ENCODE assay signal across 8 mouse cellular contexts in the genomic region with DNA sequence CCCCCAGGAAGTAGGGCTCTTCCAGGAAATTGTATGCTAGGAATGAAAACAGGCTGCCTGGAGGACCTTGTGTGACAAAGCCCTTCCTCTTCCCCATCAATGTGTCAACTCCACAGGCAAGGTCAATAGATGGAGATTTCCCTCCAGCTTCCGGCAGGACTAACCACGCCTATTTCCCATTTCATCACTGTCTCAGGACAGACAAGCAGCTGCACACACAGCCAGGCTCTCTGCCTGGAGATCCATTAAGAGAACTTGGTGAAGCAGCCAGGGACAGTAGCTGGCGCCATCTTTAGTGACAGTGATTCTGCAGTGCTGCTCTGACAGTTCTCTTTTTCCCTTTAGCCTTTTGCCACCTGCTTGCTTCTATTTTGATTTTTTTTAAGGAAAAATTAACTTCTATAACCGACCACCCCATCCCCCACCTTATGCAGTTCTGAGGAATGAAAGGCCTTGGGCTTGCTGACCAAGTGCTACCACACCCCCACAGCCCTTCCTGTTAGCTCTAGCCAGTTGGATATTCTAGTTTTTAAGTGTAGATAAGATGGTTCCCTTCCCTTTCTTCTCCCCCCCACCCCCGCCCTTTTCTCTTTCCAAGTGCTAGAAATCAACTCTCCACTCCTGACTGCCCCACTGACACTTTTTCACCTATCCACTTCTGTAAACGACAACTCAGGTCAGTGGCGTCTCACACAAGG. TPM values are rescaled to one million over a fixed set of nuclear protein-coding genes. Genes with fewer than 3 reads are reported as not detected.
DNase-seq lines count a peak whose midpoint lies in the region; ATAC-seq and TF ChIP-seq lines count a peak whose summit lies in the region.

No protein-coding gene starts in this region.

- H3K9ac ChIP-seq in hindbrain, embryonic 11.5 days (ENCODE audit: low read depth, low read length): no peak overlapping the region
- no peak overlapping the region for H3K9ac ChIP-seq in midbrain, embryonic 13.5 days (replicated peaks)

- no peak for ATAC-seq in hindbrain, embryonic 11.5 days (ENCODE audit: low FRiP score)
- no peak for ATAC-seq in midbrain, embryonic 13.5 days

- H3K27me3 ChIP-seq in myocyte (ENCODE audit: control insufficient read depth, insufficient read depth, insufficient read length): no peaks in the 10 kb centered on the region
- no peaks in the 10 kb centered on the region for H3K27me3 ChIP-seq in hindbrain, embryonic 11.5 days (ENCODE audit: control insufficient read depth, insufficient read depth, low read length)
- no peaks in the 10 kb centered on the region for H3K27me3 ChIP-seq in midbrain, embryonic 13.5 days

- H3K27ac ChIP-seq in left cerebral cortex, adult 2 months: peak overlapping the region; percentile 71; the same call in 1 of the 2 replicates
- no peak overlapping the region for H3K27ac ChIP-seq in hindbrain, embryonic 11.5 days (ENCODE audit: low read depth, low read length)
- H3K27ac ChIP-seq in midbrain, embryonic 13.5 days: no peak overlapping the region

- WGBS in hindbrain, embryonic 11.5 days: 78% methylated on average over 7 of the region's 7 CpGs
- WGBS in midbrain, embryonic 13.5 days: 87% methylated on average over 7 of the region's 7 CpGs

- intact Hi-C loops in left cerebral cortex, adult 2 months (cut with DNase I): no loop called here
- intact Hi-C loops in left cerebral cortex, postnatal 25 days (cut with DNase I): no loop called here

- TF ChIP-seq CTCF in left cerebral cortex, adult 2 months (IDR thresholded peaks at IDR 0.05): no peak

- peak overlapping the region; percentile 32 for H3K4me2 ChIP-seq in myocyte (ENCODE audit: low read depth)
- no peak overlapping the region for H3K4me2 ChIP-seq in hindbrain, embryonic 11.5 days (replicated peaks; ENCODE audit: low read depth, low read length)
- H3K4me2 ChIP-seq in midbrain, embryonic 13.5 days (replicated peaks): no peak overlapping the region

- no peak for TF ChIP-seq POLR2A in myocyte (IDR thresholded peaks at IDR 0.05; ENCODE audit: insufficient read length, low read depth)

- no peaks in the 10 kb centered on the region for H3K36me3 ChIP-seq in myocyte (ENCODE audit: control insufficient read depth, insufficient read depth)
- H3K36me3 ChIP-seq in hindbrain, embryonic 11.5 days (ENCODE audit: control insufficient read depth, insufficient read depth, low read length): peaks cover 5% of the 10 kb centered on the region; the same call in 1 of the 2 replicates
- peaks cover 32% of the 10 kb centered on the region for H3K36me3 ChIP-seq in midbrain, embryonic 13.5 days

- DNase-seq in left cerebral cortex, adult 2 months (ENCODE audit: extremely low spot score in 1 of 2, low spot score in 2 of 2): no peak
- DNase-seq in left cerebral cortex, postnatal 25 days (ENCODE audit: low spot score in 2 of 2): no peak
- peak; percentile 27 for DNase-seq in heart, adult 8-10 months (ENCODE audit: low spot score)
- peak; percentile 35 to 70 for DNase-seq in kidney, postnatal 25 days
- DNase-seq in left cerebral cortex, adult 18-20 months (ENCODE audit: low spot score in 2 of 2): no peak
- DNase-seq in hindbrain, embryonic 11.5 days (ENCODE audit: low spot score): no peak

- H3K4me3 ChIP-seq in left cerebral cortex, adult 2 months: no peak overlapping the region
- no peak overlapping the region for H3K4me3 ChIP-seq in myocyte
- no peak overlapping the region for H3K4me3 ChIP-seq in hindbrain, embryonic 11.5 days (ENCODE audit: low read depth, low read length)
- H3K4me3 ChIP-seq in midbrain, embryonic 13.5 days (replicated peaks): no peak overlapping the region

- no peak overlapping the region for H3ac ChIP-seq in myocyte (ENCODE audit: control insufficient read depth, insufficient read length)

- no peaks in the 10 kb centered on the region for H3K9me3 ChIP-seq in hindbrain, embryonic 11.5 days (ENCODE audit: control insufficient read depth, low read length)
- H3K9me3 ChIP-seq in midbrain, embryonic 13.5 days: peaks cover 17% of the 10 kb centered on the region; the same call in 1 of the 2 replicates

- peaks cover 17% of the 10 kb centered on the region for H3K79me2 ChIP-seq in myocyte (ENCODE audit: control insufficient read depth, insufficient read depth)

- H3K4me1 ChIP-seq in hindbrain, embryonic 11.5 days (replicated peaks; ENCODE audit: control insufficient read depth, insufficient read depth, low read length): no peaks in the 10 kb centered on the region
- no peaks in the 10 kb centered on the region for H3K4me1 ChIP-seq in midbrain, embryonic 13.5 days (replicated peaks)

TF ChIP-seq in myocyte, 11 proteins besides CTCF, POLR2A, EP300 and RAD21:
- TF ChIP-seq SRF (IDR thresholded peaks at IDR 0.05; ENCODE audit: control insufficient read depth, insufficient read length, low read depth): no peak
- TF ChIP-seq MYOD1 (IDR thresholded peaks at IDR 0.05; ENCODE audit: control insufficient read depth in 1 of 3, insufficient read length in 2 of 3, low read depth in 2 of 3): peak in 1 of 3 experiments; percentile 27
- peak in 1 of 3 experiments; percentile 41 for TF ChIP-seq MYOG (IDR thresholded peaks at IDR 0.05; ENCODE audit: control insufficient read depth in 1 of 3, insufficient read depth in 1 of 3, insufficient read length in 2 of 3, low read depth in 2 of 3)

RNA-seq across cellular contexts. Expression of gene Paics, which starts 21.8 kb away (rescaled TPM):
- total RNA-seq in left cerebral cortex, adult 2 months (2021): 10 to 100 TPM; 82.0 to 93.4 TPM
- 10 to 100 TPM; 89.7 to 92.4 TPM for total RNA-seq in left cerebral cortex, postnatal 25 days (2021)
- 100 to 1,000 TPM; 149 to 170 (median 159) TPM for total RNA-seq in heart, adult 8-10 months (2022)
- 69.9 TPM for polyA plus RNA-seq in myocyte (2012; fragmentation: generic; extraction: Trizol)
- total RNA-seq in left cerebral cortex, adult 18-20 months (2021): 10 to 100 TPM; 94.1 to 94.2 TPM
- polyA plus RNA-seq in hindbrain, embryonic 11.5 days (2014; fragmentation: Nextera tagmentation; extraction: Ambion mirVana): 351 and 390 TPM in 2 replicates
- polyA plus RNA-seq in midbrain, embryonic 13.5 days (2015; fragmentation: Nextera tagmentation; extraction: Ambion mirVana): 204 and 205 TPM in 2 replicates

RNA-seq across cellular contexts. Expression of gene Ppat, which starts 22.0 kb away (rescaled TPM):
- total RNA-seq in left cerebral cortex, adult 2 months (2021): 10 to 100 TPM; 16.6 to 18.9 TPM
- total RNA-seq in left cerebral cortex, postnatal 25 days (2021): 10 to 100 TPM; 17.4 to 19.3 TPM
- 10 to 100 TPM; 12.7 to 20.9 (median 17.6) TPM for total RNA-seq in heart, adult 8-10 months (2022)
- 6.9 TPM for polyA plus RNA-seq in myocyte (2012; fragmentation: generic; extraction: Trizol)
- 10 to 100 TPM; 20.1 to 20.9 TPM for total RNA-seq in left cerebral cortex, adult 18-20 months (2021)
- 31.3 and 36.1 TPM in 2 replicates for polyA plus RNA-seq in hindbrain, embryonic 11.5 days (2014; fragmentation: Nextera tagmentation; extraction: Ambion mirVana)
- polyA plus RNA-seq in midbrain, embryonic 13.5 days (2015; fragmentation: Nextera tagmentation; extraction: Ambion mirVana): 13.5 and 14.4 TPM in 2 replicates

RNA-seq across cellular contexts. Expression of gene Aasdh, which starts 24.0 kb away (rescaled TPM):
- 10 to 100 TPM; 23.1 to 23.5 TPM for total RNA-seq in left cerebral cortex, adult 2 months (2021)
- total RNA-seq in left cerebral cortex, postnatal 25 days (2021): 10 to 100 TPM; 21.1 to 21.4 TPM
- total RNA-seq in heart, adult 8-10 months (2022): 10 to 100 TPM; 12.5 to 23.2 (median 17.8) TPM
- polyA plus RNA-seq in myocyte (2012; fragmentation: generic; extraction: Trizol): 6.1 TPM
- total RNA-seq in left cerebral cortex, adult 18-20 months (2021): 10 to 100 TPM; 21.2 to 22.0 TPM
- polyA plus RNA-seq in hindbrain, embryonic 11.5 days (2014; fragmentation: Nextera tagmentation; extraction: Ambion mirVana): 17.2 and 18.9 TPM in 2 replicates
- 24.8 and 26.2 TPM in 2 replicates for polyA plus RNA-seq in midbrain, embryonic 13.5 days (2015; fragmentation: Nextera tagmentation; extraction: Ambion mirVana)

RNA-seq across cellular contexts. Expression of gene Srp72, which starts 45.2 kb away (rescaled TPM):
- total RNA-seq in left cerebral cortex, adult 2 months (2021): 100 to 1,000 TPM in 1 of 2 experiments, 10 to 100 TPM in 1; 95.1 to 104 TPM
- total RNA-seq in left cerebral cortex, postnatal 25 days (2021): 100 to 1,000 TPM; 107 TPM
- total RNA-seq in heart, adult 8-10 months (2022): 10 to 100 TPM; 45.0 to 54.1 (median 49.1) TPM
- 54.2 TPM for polyA plus RNA-seq in myocyte (2012; fragmentation: generic; extraction: Trizol)
- total RNA-seq in left cerebral cortex, adult 18-20 months (2021): 100 to 1,000 TPM in 1 of 2 experiments, 10 to 100 TPM in 1; 93.8 to 100 TPM
- 77.3 and 82.3 TPM in 2 replicates for polyA plus RNA-seq in hindbrain, embryonic 11.5 days (2014; fragmentation: Nextera tagmentation; extraction: Ambion mirVana)
- 77.5 and 87.5 TPM in 2 replicates for polyA plus RNA-seq in midbrain, embryonic 13.5 days (2015; fragmentation: Nextera tagmentation; extraction: Ambion mirVana)

Comparison
In these comparisons a context has a peak if more than half of its experiments do, and no peak if none do; other contexts are left out.
1. DNase-seq: peak in heart, adult 8-10 months (single experiment) and kidney, postnatal 25 days (2 of 2); none in left cerebral cortex, adult 2 months (0 of 2), left cerebral cortex, postnatal 25 days (0 of 2), left cerebral cortex, adult 18-20 months (0 of 2) and hindbrain, embryonic 11.5 days (single experiment).